Comparison of ENCODE assay signal across 7 mouse cellular contexts in the genomic region with DNA sequence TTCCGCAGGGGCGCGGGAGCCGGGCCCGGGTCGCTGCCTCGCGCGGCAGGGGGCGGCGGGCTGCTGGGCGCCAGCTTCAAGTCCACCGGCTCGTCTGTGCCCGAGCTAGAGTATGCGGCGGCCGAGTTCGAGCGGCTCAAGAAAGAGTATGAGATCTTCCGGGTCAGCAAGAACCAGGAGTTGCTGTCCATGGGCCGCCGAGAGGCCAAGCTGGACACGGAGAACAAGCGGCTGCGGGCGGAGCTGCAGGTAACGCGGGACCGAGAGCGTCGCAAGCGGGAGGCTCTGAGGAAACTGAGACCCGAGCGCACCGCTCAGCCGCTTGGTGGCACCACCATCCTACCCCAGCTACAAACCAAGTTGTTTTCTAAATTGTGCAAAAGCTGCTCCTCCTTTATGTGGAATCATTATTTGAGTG. TPM values are rescaled to one million over a fixed set of nuclear protein-coding genes. Genes with fewer than 3 reads are reported as not detected.
A peak's percentile ranks its signal among the peaks of the same experiment; 100 is the strongest.
DNase-seq lines count a peak whose midpoint lies in the region; TF ChIP-seq lines count a peak whose summit lies in the region.

No protein-coding gene starts in this region.

- H3K27me3 ChIP-seq in hindbrain, embryonic 10.5 days (ENCODE audit: insufficient read depth, poor library complexity, severe bottlenecking) = 0 out of 2 replicates have a peak, but pooled peaks cover 12% of the 10 kb centered on the region
- peaks cover 20% of the 10 kb centered on the region for H3K27me3 ChIP-seq in megakaryocyte, embryonic 14.5 days (replicated peaks)

- 0 out of 2 replicates have a peak overlapping the region, but pooled peaks have one; percentile 9 for H3K27ac ChIP-seq in cortical plate, adult 2 months (ENCODE audit: insufficient read depth, low read length)
- peak overlapping the region; percentile 86 for H3K27ac ChIP-seq in hindbrain, embryonic 10.5 days

- peaks cover 13% of the 10 kb centered on the region for H3K36me3 ChIP-seq in hindbrain, embryonic 10.5 days
- H3K36me3 ChIP-seq in megakaryocyte, embryonic 14.5 days (replicated peaks; ENCODE audit: low read length) = no peaks in the 10 kb centered on the region

- H3K4me1 ChIP-seq in cortical plate, adult 2 months (ENCODE audit: control insufficient read depth, insufficient read depth, low read length) = no peaks in the 10 kb centered on the region; the same call in 1 of the 2 replicates
- H3K4me1 ChIP-seq in hindbrain, embryonic 10.5 days (replicated peaks) = peaks cover 27% of the 10 kb centered on the region
- H3K4me1 ChIP-seq in megakaryocyte, embryonic 14.5 days = peaks cover 32% of the 10 kb centered on the region

- TF ChIP-seq CTCF in cortical plate, adult 2 months (IDR thresholded peaks at IDR 0.05; ENCODE audit: extremely low read depth, insufficient read depth, low read length) = peak; percentile 59

- intact Hi-C loops in left cerebral cortex, postnatal 14 days (cut with DNase I) = loop anchor here (5.0 kb wide), 1 partner anchor 381 kb away; no protein-coding TSS in a partner anchor

- no peaks in the 10 kb centered on the region for H3K9me3 ChIP-seq in hindbrain, embryonic 10.5 days
- H3K9me3 ChIP-seq in megakaryocyte, embryonic 14.5 days = no peaks in the 10 kb centered on the region

- TF ChIP-seq POLR2A in cortical plate, adult 2 months (IDR thresholded peaks at IDR 0.05; ENCODE audit: extremely low read depth, insufficient read depth, low read length) = peak; percentile 23; the same call in 1 of the 2 replicates

- WGBS in hindbrain, embryonic 10.5 days = under 1% methylated on average over 37 of the region's 37 CpGs

- H3K4me3 ChIP-seq in cortical plate, adult 2 months (ENCODE audit: insufficient read depth, low read length) = peak overlapping the region; percentile 41
- peak overlapping the region; percentile 79 for H3K4me3 ChIP-seq in hindbrain, embryonic 10.5 days
- peak overlapping the region; percentile 95 for H3K4me3 ChIP-seq in megakaryocyte, embryonic 14.5 days (replicated peaks)

- peak; percentile 78 for DNase-seq in 416B (ENCODE audit: low read depth)
- DNase-seq in CD4-positive, CD25-positive, alpha-beta regulatory T cell, adult 2 months (ENCODE audit: low read depth, low spot score) = peak; percentile 85
- peak; percentile 79 for DNase-seq in hindbrain, embryonic 10.5 days (ENCODE audit: low spot score)
- peak; percentile 69 to 76 for DNase-seq in left cerebral cortex, postnatal 14 days (ENCODE audit: low spot score in 2 of 2)
- peak; percentile 37 for DNase-seq in skeletal muscle tissue, adult 2 months (ENCODE audit: low read depth, low spot score)

RNA-seq across cellular contexts. Expression of a gene that starts 0.6 kb away (rescaled TPM):
- polyA plus RNA-seq in cortical plate, adult 2 months (2012; rRNA removed) = 8.9 and 10.1 TPM in 2 replicates
- 4.1 TPM in 2 replicates for polyA plus RNA-seq in hindbrain, embryonic 10.5 days (2016; fragmentation: Nextera tagmentation; extraction: Ambion mirVana)
- total RNA-seq in left cerebral cortex, postnatal 14 days (2021) = 1 to 10 TPM; 5.5 to 8.4 TPM
- 0.25 TPM in 1 of 2 replicates, not detected in the other for polyA plus RNA-seq in megakaryocyte, embryonic 14.5 days (2012; ENCODE audit: insufficient read depth, low replicate concordance)

RNA-seq across cellular contexts. Expression of a gene that starts 37.5 kb away (rescaled TPM):
- polyA plus RNA-seq in cortical plate, adult 2 months (2012; rRNA removed) = not detected in 2 replicates
- not detected in 2 replicates for polyA plus RNA-seq in hindbrain, embryonic 10.5 days (2016; fragmentation: Nextera tagmentation; extraction: Ambion mirVana)
- total RNA-seq in left cerebral cortex, postnatal 14 days (2021) = not detected
- not detected in 2 replicates for polyA plus RNA-seq in megakaryocyte, embryonic 14.5 days (2012; ENCODE audit: insufficient read depth, low replicate concordance)

Comparison
In these comparisons a context has a peak if more than half of its experiments do, and no peak if none do; other contexts are left out.
1. Peak in every context shown above with its lines: DNase-seq, H3K4me3 ChIP-seq and H3K27ac ChIP-seq.
2. H3K4me3 ChIP-seq: peak in every context shown above with its lines; median percentile 95 in megakaryocyte, embryonic 14.5 days; 79 in hindbrain, embryonic 10.5 days; 41 in cortical plate, adult 2 months.